Mouse (Mus musculus) MEL (cell line): ENCODE measurements around the gene Il23a. TPM values are rescaled to one million over a fixed set of nuclear protein-coding genes. Genes with fewer than 3 reads are reported as not detected.
"Not testable (repeated sequence)": the region's sequence is repeated elsewhere in the genome, so short reads cannot be mapped to it uniquely, and the experiment has no call there.

Experiments
- DNase-seq: peaks from one replicate; pipeline ENCODE4 v3.0.0; 2011; ENCODE audit warnings: low read depth, low spot score
- H3K27ac ChIP-seq: 2 replicates; pipeline ENCODE4 v1.5.1; 2012; ENCODE audit warnings: low read depth, mild to moderate bottlenecking, control low read depth, low read length, moderate library complexity; ENCODE audit not compliant: control insufficient read depth
- H3K27me3 ChIP-seq, 2 experiments: fragments of 150-350 bp in 1 of 2; sonication (generic) in 1 of 2; 2 replicates each; pipeline ENCODE4 v1.6.1; 2012; ENCODE audit warnings: low read length in 2 of 2, mild to moderate bottlenecking in 2 of 2, improper control_type of control experiment in 1 of 2, moderate library complexity in 1 of 2; ENCODE audit not compliant: insufficient read depth in 2 of 2, control insufficient read depth in 1 of 2
- H3K36me3 ChIP-seq, 2 experiments: 2 replicates each; pipeline ENCODE4 v1.6.1; 2012 to 2014; ENCODE audit warnings: low read length in 2 of 2, improper control_type of control experiment in 1 of 2, inconsistent platforms in 1 of 2, mild to moderate bottlenecking in 1 of 2; ENCODE audit not compliant: insufficient read depth in 2 of 2, control insufficient read depth in 1 of 2
- H3K4me1 ChIP-seq, 2 experiments: fragments of 150-350 bp in 1 of 2; sonication (generic) in 1 of 2; 2 replicates each; pipeline ENCODE4 v1.6.1; 2012; ENCODE audit warnings: low read length in 2 of 2, improper control_type of control experiment in 1 of 2, mild to moderate bottlenecking in 1 of 2; ENCODE audit not compliant: insufficient read depth in 2 of 2, control insufficient read depth in 1 of 2
- H3K4me3 ChIP-seq, 2 experiments: fragments of 150-350 bp in 1 of 2; sonication (generic) in 1 of 2; 2 replicates each; pipeline ENCODE4 v1.5.1; 2012; ENCODE audit warnings: low read depth in 2 of 2, low read length in 2 of 2, mild to moderate bottlenecking in 2 of 2, moderate library complexity in 2 of 2, control low read depth in 1 of 2, improper control_type of control experiment in 1 of 2; ENCODE audit not compliant: control insufficient read depth in 1 of 2, insufficient read depth in 1 of 2
- H3K79me2 ChIP-seq: 2 replicates; pipeline ENCODE4 v1.6.1; 2012; ENCODE audit warnings: mild to moderate bottlenecking, low read length, moderate library complexity; ENCODE audit not compliant: control insufficient read depth, poor library complexity, insufficient read depth
- H3K9ac ChIP-seq: 2 replicates; pipeline ENCODE4 v1.6.1; 2012; ENCODE audit warnings: low read depth, mild to moderate bottlenecking, control low read depth, low read length, moderate library complexity; ENCODE audit not compliant: control insufficient read depth, poor library complexity, severe bottlenecking
- H3K9me3 ChIP-seq: fragments of 150-350 bp; sonication (generic); replicated peaks from 2 replicates; pipeline ENCODE4 v1.6.1; 2012; ENCODE audit warnings: mild to moderate bottlenecking, low read length, improper control_type of control experiment, moderate library complexity; ENCODE audit not compliant: insufficient read depth
- CTCF ChIP-seq, 3 experiments: IDR thresholded peaks in 2 of 3; conservative IDR thresholded peaks in 1 of 3; 2 replicates each; pipeline ENCODE4 v1.5.1; 2011 to 2012; ENCODE audit warnings: low read length in 3 of 3, low read depth in 2 of 3, mild to moderate bottlenecking in 2 of 3, improper control_type of control experiment in 1 of 3, inconsistent platforms in 1 of 3, mixed read lengths in 1 of 3, moderate library complexity in 1 of 3; ENCODE audit not compliant: control insufficient read depth in 1 of 3, insufficient read depth in 1 of 3, poor library complexity in 1 of 3, severe bottlenecking in 1 of 3
- E2F4 ChIP-seq: IDR thresholded peaks from 2 replicates; pipeline ENCODE4 v1.6.1; 2011; ENCODE audit warnings: low read depth, low read length, improper control_type of control experiment, borderline replicate concordance
- ELF1 ChIP-seq: IDR thresholded peaks from 2 replicates; pipeline ENCODE4 v1.6.1; 2014; ENCODE audit warnings: low read depth, mild to moderate bottlenecking, inconsistent platforms, low read length, improper control_type of control experiment, moderate library complexity
- EP300 ChIP-seq, 2 experiments: IDR thresholded peaks; 2 replicates each; pipeline ENCODE4 v1.6.1; 2011; ENCODE audit warnings: improper control_type of control experiment in 2 of 2, low read length in 2 of 2, low read depth in 1 of 2, mild to moderate bottlenecking in 1 of 2
- GATA1 ChIP-seq: IDR thresholded peaks from 2 replicates; pipeline ENCODE4 v1.6.1; 2011; ENCODE audit warnings: low read depth, low read length, improper control_type of control experiment
- HCFC1 ChIP-seq: IDR thresholded peaks from 2 replicates; pipeline ENCODE4 v1.6.1; 2012; ENCODE audit warnings: low read depth, mild to moderate bottlenecking, inconsistent platforms, low read length, improper control_type of control experiment, moderate library complexity
- MXI1 ChIP-seq: IDR thresholded peaks from 2 replicates; pipeline ENCODE4 v1.6.1; 2011; ENCODE audit warnings: mild to moderate bottlenecking, low read depth, low read length, improper control_type of control experiment
- NELFE ChIP-seq: IDR thresholded peaks from 2 replicates; pipeline ENCODE4 v1.6.1; 2011; ENCODE audit warnings: low read depth, low read length, improper control_type of control experiment
- POLR2AphosphoS2 ChIP-seq: IDR thresholded peaks from 2 replicates; pipeline ENCODE4 v1.6.1; 2011; ENCODE audit warnings: low read length, improper control_type of control experiment
- POLR2AphosphoS5 ChIP-seq: IDR thresholded peaks from 2 replicates; pipeline ENCODE4 v1.6.1; 2012; ENCODE audit warnings: low read depth, borderline replicate concordance, mild to moderate bottlenecking, inconsistent platforms, low read length, moderate library complexity, mixed read lengths
- RAD21 ChIP-seq: IDR thresholded peaks from 2 replicates; pipeline ENCODE4 v1.6.1; 2011; ENCODE audit warnings: mild to moderate bottlenecking, low read depth, low read length, improper control_type of control experiment
- SMC3 ChIP-seq: IDR thresholded peaks from 2 replicates; pipeline ENCODE4 v1.6.1; 2011; ENCODE audit warnings: low read depth, low read length, improper control_type of control experiment
- UBTF ChIP-seq: IDR thresholded peaks from 2 replicates; pipeline ENCODE4 v1.6.1; 2012; ENCODE audit warnings: low read depth, mild to moderate bottlenecking, inconsistent platforms, low read length, improper control_type of control experiment, moderate library complexity, borderline replicate concordance; ENCODE audit not compliant: insufficient read depth
- USF1 ChIP-seq: IDR thresholded peaks from 2 replicates; pipeline ENCODE4 v1.6.1; 2014; ENCODE audit warnings: low read depth, mild to moderate bottlenecking, inconsistent platforms, low read length, improper control_type of control experiment, moderate library complexity
- ZC3H11A ChIP-seq: IDR thresholded peaks from 2 replicates; pipeline ENCODE4 v1.6.1; 2012; ENCODE audit warnings: low read depth, mild to moderate bottlenecking, inconsistent platforms, low read length, improper control_type of control experiment
- ZKSCAN1 ChIP-seq: IDR thresholded peaks from 2 replicates; pipeline ENCODE4 v1.6.1; 2012; ENCODE audit warnings: low read depth, mild to moderate bottlenecking, inconsistent platforms, low read length, improper control_type of control experiment, moderate library complexity
- ZMIZ1 ChIP-seq: IDR thresholded peaks from 2 replicates; pipeline ENCODE4 v1.6.1; 2012; ENCODE audit warnings: low read depth, mild to moderate bottlenecking, inconsistent platforms, low read length, improper control_type of control experiment, moderate library complexity
- ZNF384 ChIP-seq: IDR thresholded peaks from 2 replicates; pipeline ENCODE4 v1.6.1; 2012; ENCODE audit warnings: low read depth, mild to moderate bottlenecking, inconsistent platforms, low read length, improper control_type of control experiment
- polyA plus RNA-seq, 2 experiments: library from polyadenylated mRNA; stranded (reverse) in 1 of 2; unstranded in 1 of 2; fragments of >175 nt in 1 of 2; fragments of >200 nt in 1 of 2; gene quantifications; 2 replicates each; pipeline versions ENCODE4 v1.2.1 to v1.2.4; 2012; ENCODE audit warnings: low replicate concordance in 2 of 2, low read depth in 1 of 2; ENCODE audit not compliant: insufficient read length in 2 of 2, insufficient read depth in 1 of 2, missing spikeins in 1 of 2
- total RNA-seq: library from RNA; depleted of rRNA; stranded (reverse); fragments of 300-350 nt; gene quantifications from 2 replicates; pipeline ENCODE4 v1.2.3, GENCODE M21; 2012

The Il23a gene
- total and polyA plus RNA-seq, 3 experiments = 0.12 to 0.29 TPM; not detected in 1

DNA sequence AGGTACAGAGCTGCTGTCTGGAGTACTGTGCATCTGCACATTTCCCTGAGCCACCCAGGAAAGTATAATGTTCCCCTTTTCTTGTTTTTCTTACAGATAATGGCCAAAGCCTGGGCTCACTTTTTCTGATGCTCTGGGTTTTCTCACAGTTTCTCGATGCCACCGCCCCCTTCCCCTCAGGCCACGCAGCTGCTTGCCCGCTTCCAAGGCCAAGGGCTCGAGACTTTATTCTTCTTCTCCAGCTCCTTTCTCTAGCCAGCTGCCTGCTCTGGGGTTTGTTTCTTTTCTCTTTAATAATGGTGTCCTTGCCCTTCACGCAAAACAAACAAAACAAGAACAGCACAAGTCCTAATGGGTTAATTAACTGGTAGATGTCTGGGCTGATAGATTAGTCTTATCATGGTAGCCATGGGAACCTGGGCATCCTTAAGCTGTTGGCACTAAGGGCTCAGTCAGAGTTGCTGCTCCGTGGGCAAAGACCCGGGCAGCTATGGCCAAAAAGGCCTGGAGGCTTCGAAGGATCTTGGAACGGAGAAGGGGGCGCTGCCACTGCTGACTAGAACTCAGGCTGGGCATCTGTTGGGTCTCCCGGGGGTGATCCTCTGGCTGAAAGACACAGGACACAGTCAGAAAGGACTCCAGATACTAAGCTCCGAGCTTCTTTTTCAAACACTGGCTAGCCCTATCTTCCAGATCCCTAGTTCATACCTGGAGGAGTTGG, 2.0 kb downstream of the Il23a start:
- peak overlapping the region; percentile 20; the same call in 1 of the 2 replicates for H3K9ac ChIP-seq
- H3K36me3 ChIP-seq = peaks cover 0 to 15% of the 10 kb centered on the region in 2 experiments; a peak in 2 of 4 replicates
- H3K27me3 ChIP-seq = no peaks in the 10 kb centered on the region
- H3K4me3 ChIP-seq = no peak overlapping the region
- DNase-seq = peak; percentile 44
- peaks cover 0 to 24% of the 10 kb centered on the region in 2 experiments; a peak in 2 of 4 replicates for H3K4me1 ChIP-seq
- TF ChIP-seq EP300 (IDR thresholded peaks at IDR 0.05; ENCODE audit: low read depth in 1 of 2, low read length in 2 of 2) (no peak), GATA1 (0 out of 2 replicates have a peak, but pooled peaks have one; percentile 7), MXI1 (no peak)
- no peaks in the 10 kb centered on the region for H3K9me3 ChIP-seq
- no peak overlapping the region for H3K27ac ChIP-seq
- no peaks in the 10 kb centered on the region for H3K79me2 ChIP-seq

DNA sequence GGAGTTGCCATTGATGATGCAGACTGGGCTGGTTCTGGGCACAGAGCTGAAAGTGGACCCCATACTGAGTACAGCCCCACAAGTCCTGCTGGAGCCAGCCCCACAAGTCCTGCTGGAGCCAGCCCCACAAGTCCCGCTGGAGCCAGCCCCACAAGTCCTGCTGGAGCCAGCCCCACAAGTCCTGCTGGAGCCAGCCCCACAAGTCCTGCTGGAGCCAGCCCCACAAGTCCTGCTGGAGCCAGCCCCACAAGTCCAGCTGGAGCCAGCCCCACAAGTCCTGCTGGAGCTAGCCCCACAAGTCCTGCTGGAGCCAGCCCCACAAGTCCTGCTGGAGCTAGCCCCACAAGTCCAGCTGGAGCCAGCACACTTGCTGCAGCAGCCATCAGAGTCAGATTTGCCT, 8.0 kb downstream of the Il23a start:
- not testable (repeated sequence) for H3K4me1 ChIP-seq, DNase-seq, H3K27me3 ChIP-seq, H3K9ac ChIP-seq, H3K79me2 ChIP-seq, H3K4me3 ChIP-seq, H3K27ac ChIP-seq, H3K9me3 ChIP-seq, H3K36me3 ChIP-seq

DNA sequence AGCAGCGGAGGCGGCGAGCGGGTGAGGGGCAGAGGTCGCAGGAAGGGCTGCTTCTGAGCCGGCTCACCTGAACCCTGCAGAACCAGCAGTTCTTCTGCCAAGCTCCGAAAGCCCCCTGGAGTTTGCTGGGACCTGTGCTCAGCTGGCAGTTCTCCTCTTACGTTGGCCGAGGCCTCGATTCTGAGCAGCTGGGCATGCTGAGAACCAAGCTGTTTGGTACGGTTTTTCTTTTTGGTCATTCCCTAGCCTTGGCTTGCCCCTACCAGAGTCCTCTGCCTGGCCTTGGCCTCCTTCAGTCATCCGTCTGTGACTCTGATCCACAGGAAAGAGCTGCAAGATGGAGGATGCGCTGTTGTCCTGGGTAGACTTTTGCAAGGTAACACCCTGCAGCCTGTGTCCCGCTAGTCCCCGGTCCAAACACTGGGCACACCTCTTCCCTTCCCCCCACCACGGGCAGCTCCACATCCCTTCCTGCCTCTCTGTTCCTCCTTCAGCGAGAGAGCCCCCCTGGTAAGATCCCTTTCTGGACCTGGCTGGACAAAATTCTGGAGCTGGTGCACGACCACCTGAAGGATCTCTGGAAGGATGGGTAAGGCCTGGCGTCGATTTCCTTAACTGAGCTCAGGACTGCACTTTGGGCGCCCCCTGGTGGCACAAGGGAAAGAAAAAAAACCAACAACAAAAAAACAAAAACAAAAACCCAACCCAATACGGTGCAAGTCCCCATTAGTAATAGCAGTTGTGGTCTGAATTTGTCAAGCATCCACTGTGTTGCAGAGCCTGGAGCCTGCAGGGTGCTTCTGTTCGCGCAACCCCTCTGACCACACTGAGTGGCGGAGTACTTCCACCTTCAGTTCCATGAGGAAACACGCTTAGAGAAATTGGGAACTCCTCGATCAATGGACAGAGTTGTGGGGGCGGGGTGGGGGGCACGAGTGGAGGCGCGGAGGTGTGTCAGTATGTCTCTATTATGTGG, 14.7 kb downstream of the Il23a start:
- no peak overlapping the region for H3K27ac ChIP-seq
- no peak overlapping the region for H3K9ac ChIP-seq
- no peaks in the 10 kb centered on the region for H3K9me3 ChIP-seq

More for the DNA sequence above, 14.7 kb downstream of the Il23a start:
- Histone ChIP-seq H3K36me3 (no peaks in the 10 kb centered on the region), H3K27me3 (no peaks in the 10 kb centered on the region), H3K79me2 (no peaks in the 10 kb centered on the region), H3K4me3 (no peak overlapping the region), H3K4me1 (no peaks in the 10 kb centered on the region)
- TF ChIP-seq POLR2AphosphoS5 (no peak), CTCF (IDR thresholded peaks at IDR 0.05 in 2 of 3, conservative IDR thresholded peaks at IDR 0.05 in 1 of 3; ENCODE audit: control insufficient read depth in 1 of 3, insufficient read depth in 1 of 3, low read depth in 2 of 3, low read length in 3 of 3, poor library complexity in 1 of 3, severe bottlenecking in 1 of 3) (peak; percentile 69 to 86 (median 85)), USF1 (no peak), HCFC1 (0 out of 2 replicates have a peak, but pooled peaks have one; percentile 20), POLR2AphosphoS2 (no peak), E2F4 (no peak), SMC3 (peak; percentile 87), ELF1 (0 out of 2 replicates have a peak, but pooled peaks have one; percentile 35), ZMIZ1 (no peak), UBTF (no peak), RAD21 (peak; percentile 70), ZNF384 (peak; percentile 87), NELFE (no peak), ZKSCAN1 (no peak), ZC3H11A (peak; percentile 73)
- DNase-seq = peak; percentile 75
